Mouse (Mus musculus) urinary bladder, postnatal 14 days (tissue): ENCODE measurements around the gene Kat6b.
A peak's percentile ranks its signal among the peaks of the same experiment; 100 is the strongest.

Experiments used
- DNase-seq: peaks from one replicate; pipeline ENCODE4 v3.0.0; 2021; ENCODE audit warnings: low spot score

Gene Kat6b

GRCm38 (mm10) chr14:21523234-21523633 is 42.0 kb downstream of the Kat6b start:
- DNase-seq: no peak

- peak; percentile 40 for DNase-seq
Measured at GRCm38 (mm10) chr14:21523851-21524441, 42.7 kb downstream of the Kat6b start.

GRCm38 (mm10) chr14:21525674-21526073 is 44.4 kb downstream of the Kat6b start:
- no peak for DNase-seq

- DNase-seq: no peak
Measured at GRCm38 (mm10) chr14:21533566-21533965, 52.3 kb downstream of the Kat6b start.

- no peak for DNase-seq
Measured at GRCm38 (mm10) chr14:21534066-21534465, 52.8 kb downstream of the Kat6b start.

- no peak for DNase-seq
Measured at GRCm38 (mm10) chr14:21534542-21535272, 53.5 kb downstream of the Kat6b start.

GRCm38 (mm10) chr14:21536485-21537181 is 55.4 kb downstream of the Kat6b start:
- DNase-seq: no peak

- no peak for DNase-seq
Measured at GRCm38 (mm10) chr14:21537838-21538237, 56.6 kb downstream of the Kat6b start.

GRCm38 (mm10) chr14:21539731-21540130 is 58.5 kb downstream of the Kat6b start:
- no peak for DNase-seq

GRCm38 (mm10) chr14:21540361-21540760 is 59.1 kb downstream of the Kat6b start:
- no peak for DNase-seq

GRCm38 (mm10) chr14:21545529-21545928 is 64.3 kb downstream of the Kat6b start:
- DNase-seq: no peak

- DNase-seq: no peak
Measured at GRCm38 (mm10) chr14:21546351-21546750, 65.1 kb downstream of the Kat6b start.

GRCm38 (mm10) chr14:21547297-21547696 is 66.1 kb downstream of the Kat6b start:
- no peak for DNase-seq

- DNase-seq: no peak
Measured at GRCm38 (mm10) chr14:21547965-21548364, 66.7 kb downstream of the Kat6b start.

- no peak for DNase-seq
Measured at GRCm38 (mm10) chr14:21548952-21549607, 67.8 kb downstream of the Kat6b start.

- DNase-seq: no peak
Measured at GRCm38 (mm10) chr14:21549608-21550115, 68.4 kb downstream of the Kat6b start.

- DNase-seq: no peak
Measured at GRCm38 (mm10) chr14:21550576-21550975, 69.3 kb downstream of the Kat6b start.

GRCm38 (mm10) chr14:21551655-21552054 is 70.4 kb downstream of the Kat6b start:
- no peak for DNase-seq

GRCm38 (mm10) chr14:21552958-21553357 is 71.7 kb downstream of the Kat6b start:
- DNase-seq: no peak

GRCm38 (mm10) chr14:21554046-21554445 is 72.8 kb downstream of the Kat6b start:
- peak; percentile 49 for DNase-seq

GRCm38 (mm10) chr14:21558440-21559131 is 77.4 kb downstream of the Kat6b start:
- DNase-seq: peak; percentile 38

- DNase-seq: no peak
Measured at GRCm38 (mm10) chr14:21559447-21559846, 78.2 kb downstream of the Kat6b start.
